Mouse (Mus musculus) heart, postnatal 10 days (tissue): ENCODE measurements around the gene Dnase2a. TPM values are rescaled to one million over a fixed set of nuclear protein-coding genes. Genes with fewer than 3 reads are reported as not detected.

Source experiments
- DNase-seq, 2 experiments: peaks; one replicate each; pipeline ENCODE4 v3.0.0; 2021
- intact Hi-C: fragments of 180-260 bp; cut with DNase I; formaldehyde crosslinking; loops from one replicate; pipeline ENCODE4 v1.15.1; 2025
- microRNA-seq, 2 experiments: library from miRNA; unstranded; fragments of <30 nt; microRNA quantifications; one replicate each; pipeline ENCODE4 v1.2.0; 2022
- total RNA-seq, 2 experiments: library from RNA; stranded (reverse); gene quantifications; 2 replicates each; pipeline ENCODE4 v1.2.3; 2021

Gene Dnase2a
- total RNA-seq, 2 experiments from 2014 or later = 6.4 to 7.3 TPM

DNA sequence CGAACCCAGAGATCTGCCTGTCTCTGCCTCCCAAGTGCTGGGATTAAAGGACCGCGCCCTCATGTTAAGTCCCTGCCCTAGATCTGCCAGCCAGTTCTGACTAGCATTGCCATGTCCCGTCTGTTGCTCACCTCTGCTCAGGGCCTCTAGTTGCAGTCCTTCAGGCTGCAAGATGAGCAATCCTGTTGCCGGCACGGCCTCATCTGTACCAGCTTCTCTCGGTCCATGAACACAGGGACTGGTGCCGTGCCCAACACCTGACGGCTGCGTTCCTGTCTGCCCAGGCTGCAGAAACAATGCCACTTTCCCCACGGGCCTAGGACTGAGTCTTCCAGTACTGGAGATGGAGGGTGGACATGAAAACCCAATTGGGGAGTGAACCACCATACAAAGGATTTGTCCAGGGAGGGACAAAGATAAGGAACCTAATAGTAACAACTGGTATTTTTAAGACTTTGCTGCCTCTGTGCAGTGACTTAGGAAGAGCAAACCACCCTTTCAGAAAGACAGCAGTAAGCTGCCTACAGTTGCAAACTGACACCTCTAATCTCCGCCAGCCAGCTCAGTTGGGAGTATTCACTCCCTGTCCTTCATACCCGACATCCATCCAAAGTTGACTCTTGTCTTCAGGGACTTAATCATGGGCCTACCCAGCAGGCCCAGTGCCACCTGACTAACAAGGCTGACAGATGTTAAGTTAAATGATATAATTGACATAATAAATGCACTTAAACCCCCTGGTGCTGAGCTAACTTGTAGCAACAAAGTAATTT, 59.4 kb downstream of the Dnase2a start:
- intact Hi-C loops = no loop called here
- no peak for DNase-seq

- no peak for DNase-seq
- intact Hi-C loops = no loop called here
These were observed 60.3 kb downstream of the Dnase2a start for GRCm38 (mm10) chr8:84968650-84969049.

DNA sequence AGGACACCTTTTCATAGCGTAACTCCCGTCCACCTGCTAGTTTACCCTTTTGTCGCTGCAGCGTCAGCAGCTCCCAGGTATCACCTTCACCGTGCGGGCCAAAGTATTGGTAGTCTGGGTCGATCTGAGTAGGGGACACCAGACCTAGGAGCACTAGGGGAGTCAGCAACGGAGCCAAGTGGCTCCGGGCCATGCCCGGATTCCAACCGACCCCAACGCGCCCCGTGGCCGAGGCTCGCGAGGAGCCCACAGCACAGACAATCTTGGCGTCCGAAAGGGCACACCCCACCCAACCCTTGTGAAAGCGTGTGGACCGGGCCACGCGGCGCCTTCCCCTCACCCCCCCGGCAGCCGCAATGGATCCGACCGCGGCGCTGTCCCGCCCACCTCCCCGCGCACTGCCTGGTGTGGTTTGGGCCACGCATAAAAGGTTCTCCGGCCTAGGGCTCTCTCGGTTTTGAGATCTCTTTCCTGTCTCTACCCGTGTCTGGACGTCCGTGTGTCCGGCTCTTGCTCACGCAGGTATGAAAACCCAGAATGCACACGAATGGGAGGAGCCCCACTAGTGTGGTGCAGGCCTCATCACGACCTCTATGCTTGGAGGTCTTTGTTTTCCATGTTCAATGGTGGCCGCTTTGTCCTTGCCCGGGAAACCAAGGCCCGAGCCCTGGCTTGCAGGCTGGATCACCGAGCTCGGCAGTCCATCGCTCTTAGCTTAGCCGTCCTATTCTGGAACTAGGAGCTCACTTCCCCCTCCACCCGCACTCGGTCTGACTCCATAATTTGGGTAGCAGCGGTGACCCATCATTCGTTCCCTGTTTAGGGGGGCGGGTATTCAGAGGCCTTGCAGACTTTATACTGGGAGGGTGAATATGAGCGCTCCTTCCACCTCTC, 61.1 kb downstream of the Dnase2a start, which contains the start of the genes Gm49661, Prdx2 and Rnaseh2a:
Gm49661 (minus strand) TSS at position 193 of the 894 bp plus-strand sequence.
Prdx2 (plus strand) TSS at position 347 of the 894 bp plus-strand sequence.
Rnaseh2a (minus strand) TSS at position 527 of the 894 bp plus-strand sequence.
- peak; percentile 84 to 85 for DNase-seq
- intact Hi-C loops = no loop called here

- no peak for DNase-seq
- intact Hi-C loops = no loop called here
These were observed 61.9 kb downstream of the Dnase2a start for GRCm38 (mm10) chr8:84970135-84970790.

DNA sequence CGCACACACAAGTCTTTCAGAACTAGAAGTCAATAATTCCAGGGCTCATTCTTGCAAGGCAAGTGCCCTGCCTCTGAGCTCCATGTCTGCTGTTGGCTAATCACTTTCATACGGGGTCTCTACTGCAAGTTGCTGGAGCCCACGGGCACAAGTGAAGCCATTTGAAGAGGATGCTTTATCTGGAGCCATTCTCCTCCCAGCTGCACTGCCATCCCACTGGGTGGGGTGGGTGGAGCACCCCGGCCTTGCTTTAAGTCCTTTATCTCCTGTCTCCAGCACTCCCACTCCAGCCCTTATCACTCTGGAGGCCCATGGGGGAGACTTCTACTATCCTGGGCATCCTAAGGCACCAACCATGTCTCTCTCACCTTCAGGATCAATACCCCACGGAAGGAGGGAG, 62.6 kb downstream of the Dnase2a start:
- intact Hi-C loops = no loop called here
- no peak for DNase-seq

Small RNAs within 50 kb of the gene (microRNA-seq; reads per million reads assigned to microRNA genes)
- gene Gm24197 (0 reads per million in 2 experiments), gene Mir7069 (3.5 to 3.6 reads per million in 2 experiments)

Other genes with a start within 250 kb of the Dnase2a start
- 10 to 100 TPM; 30.8 to 31.4 TPM for gene Ier2, start 245.7 kb upstream of the Dnase2a start, total RNA-seq
- 10 to 100 TPM; 40.3 to 40.6 TPM for gene Trmt1, start 222.3 kb upstream of the Dnase2a start, total RNA-seq
- 10 to 100 TPM; 50.2 TPM for gene Nacc1, start 220.7 kb upstream of the Dnase2a start, total RNA-seq
- gene Lyl1, start 207.1 kb upstream of the Dnase2a start, total RNA-seq = 1 to 10 TPM; 8.4 to 9.1 TPM
- gene G430095P16Rik, start 185.6 kb upstream of the Dnase2a start, total RNA-seq = under 1 TPM; 0.50 to 0.89 TPM
- 100 to 1,000 TPM; 256 to 266 TPM for gene Nfix, start 108.2 kb upstream of the Dnase2a start, total RNA-seq
- 1 to 10 TPM; 3.1 to 3.8 TPM for gene Dand5, start 85.7 kb upstream of the Dnase2a start, total RNA-seq
- gene Gadd45gip1, start 77.0 kb upstream of the Dnase2a start, total RNA-seq = 10 to 100 TPM; 23.7 to 25.0 TPM
- 10 to 100 TPM; 77.8 to 88.5 TPM for gene Rad23a, start 67.9 kb upstream of the Dnase2a start, total RNA-seq
- gene Calr, start 61.6 kb upstream of the Dnase2a start, total RNA-seq = 100 to 1,000 TPM; 275 to 333 TPM
- 10 to 100 TPM; 31.7 to 32.5 TPM for gene Farsa, start 51.6 kb upstream of the Dnase2a start, total RNA-seq
- 1 to 10 TPM; 6.9 TPM for gene Syce2, start 36.4 kb upstream of the Dnase2a start, total RNA-seq
- 10 to 100 TPM; 31.7 to 32.8 TPM for gene Gcdh, start 14.6 kb upstream of the Dnase2a start, total RNA-seq
- under 1 TPM; 0.17 to 0.22 TPM for gene Klf1, start 6.6 kb upstream of the Dnase2a start, total RNA-seq
- gene Mast1, start 28.8 kb downstream of the Dnase2a start, total RNA-seq = under 1 TPM in 1 of 2 experiments, not detected in 1; 0.07 TPM
- gene Rtbdn, start 38.4 kb downstream of the Dnase2a start, total RNA-seq = not detected
- 1 to 10 TPM in 1 of 2 experiments, not detected in 1; 1.6 TPM for gene Gm49661, start 60.9 kb downstream of the Dnase2a start, total RNA-seq
- gene Prdx2, start 61.0 kb downstream of the Dnase2a start, total RNA-seq = 100 to 1,000 TPM; 689 to 769 TPM
- gene Rnaseh2a, start 61.2 kb downstream of the Dnase2a start, total RNA-seq = 10 to 100 TPM; 53.4 to 55.4 TPM
- gene Junb, start 70.2 kb downstream of the Dnase2a start, total RNA-seq = 10 to 100 TPM; 12.6 to 12.7 TPM
- gene Hook2, start 82.0 kb downstream of the Dnase2a start, total RNA-seq = 1 to 10 TPM; 1.8 to 2.3 TPM
- gene Best2, start 106.0 kb downstream of the Dnase2a start, total RNA-seq = not detected
- 10 to 100 TPM; 78.6 to 79.7 TPM for gene Asna1, start 116.7 kb downstream of the Dnase2a start, total RNA-seq
- 100 to 1,000 TPM; 117 to 120 TPM for gene Trir, start 118.3 kb downstream of the Dnase2a start, total RNA-seq
- 10 to 100 TPM; 32.2 to 39.6 TPM for gene Tnpo2, start 128.4 kb downstream of the Dnase2a start, total RNA-seq
- gene Fbxw9, start 151.5 kb downstream of the Dnase2a start, total RNA-seq = 10 to 100 TPM; 12.6 to 13.0 TPM
- not detected for gene Gm5741, start 159.4 kb downstream of the Dnase2a start, total RNA-seq
- gene Dhps, start 163.2 kb downstream of the Dnase2a start, total RNA-seq = 10 to 100 TPM; 28.0 to 29.5 TPM
- 10 to 100 TPM; 48.5 to 51.6 TPM for gene Wdr83os, start 172.2 kb downstream of the Dnase2a start, total RNA-seq
- gene Wdr83, start 172.7 kb downstream of the Dnase2a start, total RNA-seq = 10 to 100 TPM; 27.4 to 27.7 TPM
- gene Man2b1, start 174.7 kb downstream of the Dnase2a start, total RNA-seq = 10 to 100 TPM; 32.5 to 34.6 TPM
- 1 to 10 TPM; 2.5 to 2.8 TPM for gene Zfp791, start 214.5 kb downstream of the Dnase2a start, total RNA-seq
- gene Cks1brt, start 243.4 kb downstream of the Dnase2a start, total RNA-seq = not detected